Mouse (Mus musculus): ENCODE data around the gene Clec16a.

- no peak for TF ChIP-seq POLR2A (IDR thresholded peaks at IDR 0.05; ENCODE audit: low read depth, low read length)
- no peak for TF ChIP-seq CTCF (IDR thresholded peaks at IDR 0.05; ENCODE audit: borderline replicate concordance, insufficient read depth, low read length)
Observed at GRCm38 (mm10) chr16:10663890-10664731, 119.0 kb downstream of the Clec16a start.
